Mouse (Mus musculus): ENCODE data around the gene Hmg20a. TPM values are rescaled to one million over a fixed set of nuclear protein-coding genes. Genes with fewer than 3 reads are reported as not detected.

Hmg20a gene
- total and polyA plus RNA-seq, 3 experiments, result 8.5 to 14.5 (median 13.6) TPM

GRCm38 (mm10) chr9:56453038-56453815, 34.8 kb downstream of the Hmg20a start:
- dilution Hi-C loops (cut with MboI; ENCODE audit: extremely low pct_ligation_motif_present, extremely low pct_unique_long_range_greater_than_20kb, low sequenced_read_pairs), result no loop called here
- Histone ChIP-seq H3K27me3 (replicated peaks) (no peaks in the 10 kb centered on the region), H3K9me3 (replicated peaks; ENCODE audit: low read length) (no peaks in the 10 kb centered on the region), H3K4me3 (replicated peaks in 1 of 3; ENCODE audit: low read depth in 2 of 3, low read length in 2 of 3, poor library complexity in 1 of 3) (no peak overlapping the region), H3K9ac (ENCODE audit: insufficient read depth, low read depth) (no peak overlapping the region), H3K4me1 (ENCODE audit: control insufficient read depth in 1 of 2, insufficient read depth in 2 of 2) (no peaks in the 10 kb centered on the region), H3K36me3 (replicated peaks in 1 of 2; ENCODE audit: control insufficient read depth in 1 of 2, insufficient read depth in 1 of 2, low read length in 1 of 2) (peaks cover 3 to 17% of the 10 kb centered on the region in 2 experiments), H3K79me2 (replicated peaks; ENCODE audit: control insufficient read depth, extremely low read depth, insufficient read depth, poor library complexity, severe bottlenecking) (0 out of 2 replicates have a peak, but pooled peaks cover 2% of the 10 kb centered on the region), H3K27ac (ENCODE audit: insufficient read depth, low read depth) (no peak overlapping the region), H3K4me2 (ENCODE audit: insufficient read depth, low read depth, poor library complexity, severe bottlenecking) (no peak overlapping the region)
- no peak for TF ChIP-seq JUN (IDR thresholded peaks at IDR 0.05; ENCODE audit: insufficient read depth, low read depth, low read length)
- TF ChIP-seq CHD2 (IDR thresholded peaks at IDR 0.05; ENCODE audit: low read length), result no peak
- no peak for TF ChIP-seq RCOR1 (conservative IDR thresholded peaks at IDR 0.05; ENCODE audit: low read depth, low read length)
- no peak for TF ChIP-seq HCFC1 (IDR thresholded peaks at IDR 0.05; ENCODE audit: low read depth, low read length)
- no peak for TF ChIP-seq IRF4 (IDR thresholded peaks at IDR 0.05; ENCODE audit: low read depth, low read length)
- TF ChIP-seq ZC3H11A (IDR thresholded peaks at IDR 0.05; ENCODE audit: low read depth, low read length), result no peak
- no peak for TF ChIP-seq GABPA (IDR thresholded peaks at IDR 0.05; ENCODE audit: insufficient replicate concordance, low read depth, low read length)
- no peak for TF ChIP-seq MAX (IDR thresholded peaks at IDR 0.05; ENCODE audit: low read length)
- no peak for TF ChIP-seq UBTF (IDR thresholded peaks at IDR 0.05; ENCODE audit: low read depth, low read length)
- no peak for TF ChIP-seq TBP (conservative IDR thresholded peaks at IDR 0.05; ENCODE audit: low read depth, low read length)
- no peak for TF ChIP-seq ZMIZ1 (IDR thresholded peaks at IDR 0.05; ENCODE audit: low read depth, low read length)
- no peak for TF ChIP-seq CHD1 (IDR thresholded peaks at IDR 0.05; ENCODE audit: low read depth, low read length)
- in situ Hi-C loops (cut with MboI; ENCODE audit: low pct_ligation_motif_present, low pct_unique_long_range_greater_than_20kb, low sequenced_read_pairs), result no loop called here
- no peak for DNase-seq (ENCODE audit: extremely low read depth)

GRCm38 (mm10) chr9:56456426-56456825, 38.0 kb downstream of the Hmg20a start:
- TF ChIP-seq E2F4 (IDR thresholded peaks at IDR 0.05; ENCODE audit: insufficient replicate concordance, low read depth, low read length) (no peak), MXI1 (IDR thresholded peaks at IDR 0.05; ENCODE audit: low read depth, low read length) (no peak), USF1 (IDR thresholded peaks at IDR 0.05; ENCODE audit: low read depth, low read length) (no peak), MAFK (IDR thresholded peaks at IDR 0.05; ENCODE audit: insufficient replicate concordance, low read length) (no peak), POLR2AphosphoS2 (IDR thresholded peaks at IDR 0.05; ENCODE audit: low read depth, low read length) (no peak), NELFE (IDR thresholded peaks at IDR 0.05; ENCODE audit: low read depth, low read length) (no peak), MAZ (IDR thresholded peaks at IDR 0.05; ENCODE audit: low read depth, low read length) (no peak), PAX5 (IDR thresholded peaks at IDR 0.05; ENCODE audit: low read length) (no peak), ZKSCAN1 (IDR thresholded peaks at IDR 0.05; ENCODE audit: borderline replicate concordance, low read depth, low read length) (no peak), CHD1 (IDR thresholded peaks at IDR 0.05; ENCODE audit: low read depth, low read length) (no peak), ZMIZ1 (IDR thresholded peaks at IDR 0.05; ENCODE audit: low read depth, low read length) (no peak), RCOR1 (conservative IDR thresholded peaks at IDR 0.05; ENCODE audit: low read depth, low read length) (no peak), ZC3H11A (IDR thresholded peaks at IDR 0.05; ENCODE audit: low read depth, low read length) (no peak), RAD21 (IDR thresholded peaks at IDR 0.05; ENCODE audit: low read depth, low read length) (no peak), ELF1 (IDR thresholded peaks at IDR 0.05; ENCODE audit: low read depth, low read length) (no peak), EP300 (IDR thresholded peaks at IDR 0.05; ENCODE audit: low read length) (no peak)
- Histone ChIP-seq H3K9ac (ENCODE audit: insufficient read depth, low read depth) (no peak overlapping the region), H3K36me3 (replicated peaks in 1 of 2; ENCODE audit: control insufficient read depth in 1 of 2, insufficient read depth in 1 of 2, low read length in 1 of 2) (peaks cover 0 to 11% of the 10 kb centered on the region in 2 experiments), H3K9me3 (replicated peaks; ENCODE audit: low read length) (no peaks in the 10 kb centered on the region), H3K27ac (ENCODE audit: insufficient read depth, low read depth) (no peak overlapping the region), H3K79me2 (replicated peaks; ENCODE audit: control insufficient read depth, extremely low read depth, insufficient read depth, poor library complexity, severe bottlenecking) (0 out of 2 replicates have a peak, but pooled peaks cover 2% of the 10 kb centered on the region), H3K4me2 (ENCODE audit: insufficient read depth, low read depth, poor library complexity, severe bottlenecking) (no peak overlapping the region), H3K27me3 (replicated peaks) (no peaks in the 10 kb centered on the region), H3K4me3 (replicated peaks in 1 of 3; ENCODE audit: low read depth in 2 of 3, low read length in 2 of 3, poor library complexity in 1 of 3) (no peak overlapping the region), H3K4me1 (ENCODE audit: control insufficient read depth in 1 of 2, insufficient read depth in 2 of 2) (no peaks in the 10 kb centered on the region)
- in situ Hi-C loops (cut with MboI; ENCODE audit: low pct_ligation_motif_present, low pct_unique_long_range_greater_than_20kb, low sequenced_read_pairs), result no loop called here
- DNase-seq (ENCODE audit: extremely low read depth), result no peak
- dilution Hi-C loops (cut with MboI; ENCODE audit: extremely low pct_ligation_motif_present, extremely low pct_unique_long_range_greater_than_20kb, low sequenced_read_pairs), result no loop called here

Data from CH12.LX (cell line).